Mouse (Mus musculus) intestine, embryonic 16.5 days (tissue): ENCODE results near the gene Tmem9. TPM values are rescaled to one million over a fixed set of nuclear protein-coding genes. Genes with fewer than 3 reads are reported as not detected.

Source experiments
- ATAC-seq: fragments of 200-750 bp; cut with Nextera tagmentation; 2 replicates; pipeline ENCODE4 v1.8.0; 2017; ENCODE audit warnings: moderate TSS enrichment, moderate library complexity
- H3K27ac ChIP-seq: fragments of 300-500 bp; sonication (generic); 2 replicates; pipeline ENCODE4 v1.5.1; 2014; ENCODE audit warnings: mild to moderate bottlenecking, low read length
- H3K27me3 ChIP-seq: fragments of 300-500 bp; sonication (generic); replicated peaks from 2 replicates; pipeline ENCODE4 v1.6.1; 2014; ENCODE audit warnings: low read length, control low read depth, mixed read lengths; ENCODE audit not compliant: control insufficient read depth, insufficient read depth
- H3K36me3 ChIP-seq: fragments of 300-500 bp; sonication (generic); 2 replicates; pipeline ENCODE4 v1.6.1; 2014; ENCODE audit warnings: low read length, control low read depth; ENCODE audit not compliant: control insufficient read depth, insufficient read depth
- H3K4me1 ChIP-seq: fragments of 300-500 bp; sonication (generic); 2 replicates; pipeline ENCODE4 v1.6.1; 2014; ENCODE audit warnings: low read length, control low read depth, mixed read lengths; ENCODE audit not compliant: control insufficient read depth, insufficient read depth
- H3K4me2 ChIP-seq: fragments of 300-500 bp; sonication (generic); 2 replicates; pipeline ENCODE4 v1.6.1; 2014; ENCODE audit warnings: low read depth, low read length, control low read depth
- H3K4me3 ChIP-seq: fragments of 300-500 bp; sonication (generic); 2 replicates; pipeline ENCODE4 v1.5.1; 2014; ENCODE audit warnings: mild to moderate bottlenecking, low read length
- H3K9ac ChIP-seq: fragments of 300-500 bp; sonication (generic); 2 replicates; pipeline ENCODE4 v1.6.1; 2014; ENCODE audit warnings: low read depth, low read length
- H3K9me3 ChIP-seq: fragments of 300-500 bp; sonication (generic); 2 replicates; pipeline ENCODE4 v1.6.1; 2016; ENCODE audit warnings: low read length, control low read depth; ENCODE audit not compliant: control insufficient read depth
- WGBS: fragments of 180-500 bp; shearing (Covaris S2); extraction: QIAGEN DNeasy Blood & Tissue Kit; methylation state at CpG from one replicate; pipeline ENCODE4 v1.1.7; 2014; 5-methylcytosine and 5-hydroxymethylcytosine counted together
- polyA plus RNA-seq: library from polyadenylated mRNA; unstranded; fragments of >200 nt; fragmentation: Nextera tagmentation; extraction: Ambion mirVana; gene quantifications from 2 replicates; pipeline ENCODE4 v1.2.1, GENCODE M21; 2015

The Tmem9 gene
- 165 and 182 TPM in 2 replicates for polyA plus RNA-seq

GRCm38 (mm10) chr1:136007211-136008158 lies at the start of gene Tmem9:
Gene Tmem9, plus strand, starts transcription at chr1:136008150.
- Histone ChIP-seq H3K4me3 (peak within 1 kb of the TSS; percentile 55), H3K9me3 (no peaks in the 10 kb centered on the region), H3K27ac (peak within 1 kb of the TSS; percentile 43; the same call in 1 of the 2 replicates), H3K4me1 (no peaks in the 10 kb centered on the region), H3K4me2 (peak within 1 kb of the TSS; percentile 77), H3K27me3 (no peaks in the 10 kb centered on the region), H3K9ac (peak within 1 kb of the TSS; percentile 65), H3K36me3 (no peaks in the 10 kb centered on the region)
- WGBS: 5% methylated on average over 37 of the region's 37 CpGs
- ATAC-seq: peak; percentile 98

GRCm38 (mm10) chr1:135958483-135958882 lies 49.5 kb upstream of the Tmem9 start:
- Histone ChIP-seq H3K9me3 (no peaks in the 10 kb centered on the region), H3K27me3 (no peaks in the 10 kb centered on the region), H3K4me3 (no peak overlapping the region), H3K4me1 (no peaks in the 10 kb centered on the region), H3K9ac (no peak overlapping the region), H3K36me3 (no peaks in the 10 kb centered on the region), H3K27ac (no peak overlapping the region), H3K4me2 (no peak overlapping the region)
- peak; percentile 40; the same call in 1 of the 2 replicates for ATAC-seq
- WGBS: 46% methylated on average over 4 of the region's 4 CpGs

- no peak for ATAC-seq
- Histone ChIP-seq H3K4me2 (no peak overlapping the region), H3K27ac (no peak overlapping the region), H3K4me1 (no peaks in the 10 kb centered on the region), H3K9ac (no peak overlapping the region), H3K36me3 (no peaks in the 10 kb centered on the region), H3K4me3 (no peak overlapping the region), H3K27me3 (no peaks in the 10 kb centered on the region), H3K9me3 (no peaks in the 10 kb centered on the region)
- WGBS: 61% methylated on average over 5 of the region's 5 CpGs
These were observed 44.8 kb upstream of the Tmem9 start for GRCm38 (mm10) chr1:135963177-135963576.

DNA sequence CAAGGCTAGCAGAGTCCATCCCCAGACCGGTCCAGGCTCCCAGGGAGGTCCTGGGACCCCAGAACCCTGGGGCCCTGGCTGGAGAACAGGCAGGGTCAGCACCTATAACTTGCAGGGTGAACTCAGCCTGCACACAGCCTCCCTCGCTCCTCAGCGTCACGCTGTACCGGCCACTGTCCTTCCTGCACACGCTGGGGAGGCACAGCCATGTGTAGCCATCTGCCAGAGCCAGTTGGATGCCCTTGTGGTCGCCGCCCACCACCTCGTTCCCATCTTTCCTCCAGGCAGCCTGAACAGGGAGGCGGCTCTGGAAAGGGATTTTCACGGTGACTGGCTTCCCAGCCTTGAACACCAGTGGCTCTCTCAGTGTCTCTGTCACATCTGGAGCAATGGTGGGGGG lies 43.4 kb upstream of the Tmem9 start:
- H3K27me3 ChIP-seq: no peaks in the 10 kb centered on the region
- H3K4me3 ChIP-seq: no peak overlapping the region
- H3K9ac ChIP-seq: no peak overlapping the region
- H3K36me3 ChIP-seq: no peaks in the 10 kb centered on the region
- no peak overlapping the region for H3K27ac ChIP-seq
- no peaks in the 10 kb centered on the region for H3K4me1 ChIP-seq
- no peak for ATAC-seq
- H3K9me3 ChIP-seq: no peaks in the 10 kb centered on the region
- no peak overlapping the region for H3K4me2 ChIP-seq
- WGBS: 75% methylated on average over 11 of the region's 11 CpGs

DNA sequence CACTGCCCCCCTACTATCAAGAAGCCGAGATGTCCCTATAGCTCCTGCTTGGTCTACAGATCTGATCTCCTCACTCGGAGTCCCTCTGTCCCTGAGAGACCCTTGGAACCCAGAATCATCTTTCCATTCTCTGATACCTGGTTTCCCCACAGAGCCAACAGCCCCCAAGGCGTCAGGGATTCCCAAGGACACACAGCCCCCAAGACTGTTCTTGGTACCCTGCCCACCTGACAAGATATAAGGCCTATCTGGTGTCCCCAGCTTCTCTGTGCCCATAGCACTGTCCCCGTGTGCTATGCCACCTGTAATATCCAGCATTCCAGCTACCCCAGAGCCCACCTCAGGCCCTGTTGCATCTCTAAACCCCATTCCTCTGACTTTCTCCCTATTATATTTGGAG lies 40.2 kb upstream of the Tmem9 start:
- 67% methylated on average over 4 of the region's 4 CpGs for WGBS
- Histone ChIP-seq H3K36me3 (no peaks in the 10 kb centered on the region), H3K27ac (no peak overlapping the region), H3K27me3 (no peaks in the 10 kb centered on the region), H3K4me2 (no peak overlapping the region), H3K9ac (no peak overlapping the region), H3K4me1 (no peaks in the 10 kb centered on the region), H3K4me3 (no peak overlapping the region), H3K9me3 (no peaks in the 10 kb centered on the region)
- ATAC-seq: no peak

DNA sequence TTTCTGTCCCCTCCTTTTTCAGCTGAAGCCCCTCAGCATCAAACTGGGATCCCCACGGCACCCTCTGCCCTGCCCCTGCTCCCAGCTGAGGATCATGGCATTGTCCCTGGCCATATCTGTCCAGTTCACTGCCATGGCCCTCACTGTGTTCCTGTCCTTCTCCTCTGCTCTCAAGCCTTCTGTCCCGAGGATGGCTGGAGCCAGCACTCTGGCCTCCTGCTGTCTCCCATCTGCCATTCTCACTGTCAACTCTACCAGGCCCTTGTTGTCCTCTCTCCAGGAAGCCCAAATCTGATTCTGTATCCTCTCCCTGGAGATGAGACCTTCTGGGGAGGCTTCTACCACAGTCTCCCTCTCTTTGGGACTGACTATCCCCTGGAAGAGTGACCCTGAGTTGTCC lies 37.5 kb upstream of the Tmem9 start:
- Histone ChIP-seq H3K36me3 (no peaks in the 10 kb centered on the region), H3K4me1 (no peaks in the 10 kb centered on the region), H3K27ac (no peak overlapping the region), H3K4me2 (no peak overlapping the region), H3K9me3 (no peaks in the 10 kb centered on the region), H3K9ac (no peak overlapping the region), H3K4me3 (no peak overlapping the region), H3K27me3 (no peaks in the 10 kb centered on the region)
- WGBS: 46% methylated on average over 2 of the region's 2 CpGs
- ATAC-seq: no peak

- 90% methylated on average over 3 of the region's 3 CpGs for WGBS
- H3K4me3 ChIP-seq: no peak overlapping the region
- H3K36me3 ChIP-seq: no peaks in the 10 kb centered on the region
- H3K27me3 ChIP-seq: no peaks in the 10 kb centered on the region
- no peak overlapping the region for H3K9ac ChIP-seq
- ATAC-seq: no peak
- no peaks in the 10 kb centered on the region for H3K9me3 ChIP-seq
- H3K4me2 ChIP-seq: no peak overlapping the region
- no peaks in the 10 kb centered on the region for H3K4me1 ChIP-seq
- no peak overlapping the region for H3K27ac ChIP-seq
These were observed 35.4 kb upstream of the Tmem9 start for GRCm38 (mm10) chr1:135972576-135972975.

- Histone ChIP-seq H3K4me2 (no peak overlapping the region), H3K36me3 (no peaks in the 10 kb centered on the region), H3K9ac (no peak overlapping the region), H3K4me3 (no peak overlapping the region), H3K27ac (no peak overlapping the region), H3K9me3 (no peaks in the 10 kb centered on the region), H3K27me3 (no peaks in the 10 kb centered on the region), H3K4me1 (no peaks in the 10 kb centered on the region)
- 43% methylated on average over 5 of the region's 5 CpGs for WGBS
- ATAC-seq: no peak
These were observed 23.8 kb upstream of the Tmem9 start for GRCm38 (mm10) chr1:135984105-135984504.

DNA sequence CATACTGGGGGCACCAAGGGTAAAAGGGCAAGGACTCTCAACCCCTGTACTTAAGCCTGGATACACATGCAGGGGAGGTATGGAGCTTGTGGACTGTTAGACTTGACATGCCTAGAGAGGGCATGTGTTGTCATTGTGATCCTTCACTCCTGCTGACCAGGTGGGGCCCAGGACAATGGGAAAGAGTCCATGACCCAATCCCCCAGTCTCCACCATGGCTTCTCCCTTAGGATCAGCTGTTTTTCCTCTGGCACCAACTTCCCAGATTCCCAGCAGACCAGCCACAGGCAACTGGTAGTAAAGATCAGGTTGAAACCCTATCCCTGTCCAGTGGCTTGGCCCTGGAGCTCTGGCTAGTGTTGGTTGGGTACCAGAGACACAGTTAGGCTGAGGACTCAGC lies 18.1 kb upstream of the Tmem9 start:
- H3K27ac ChIP-seq: no peak overlapping the region
- H3K36me3 ChIP-seq: no peaks in the 10 kb centered on the region
- ATAC-seq: no peak
- no peak overlapping the region for H3K4me2 ChIP-seq
- no peaks in the 10 kb centered on the region for H3K9me3 ChIP-seq
- no peak overlapping the region for H3K4me3 ChIP-seq
- no peak overlapping the region for H3K9ac ChIP-seq
- H3K27me3 ChIP-seq: no peaks in the 10 kb centered on the region
- no peaks in the 10 kb centered on the region for H3K4me1 ChIP-seq
